9 mouse cellular contexts compared by ENCODE assay signal in the genomic region with DNA sequence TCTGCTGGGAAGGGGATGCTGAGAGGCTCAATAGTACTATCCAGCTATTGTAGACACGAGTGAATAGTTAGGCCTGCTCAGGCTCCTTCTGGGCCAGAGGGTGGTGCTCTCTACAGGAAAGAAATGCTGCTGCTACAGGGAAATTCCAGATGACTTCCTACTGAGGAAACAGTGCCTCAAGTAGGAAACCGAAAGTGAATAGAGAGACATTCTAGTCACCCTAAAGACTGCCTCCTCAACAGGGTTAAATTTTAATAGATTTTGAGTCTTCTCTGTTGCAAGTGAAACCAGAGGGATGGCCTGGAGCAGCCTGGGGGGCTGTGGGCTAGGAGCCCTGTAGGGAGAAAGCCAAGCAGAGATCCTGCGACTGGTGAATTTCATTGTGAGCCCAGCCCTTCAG. TPM values are rescaled to one million over a fixed set of nuclear protein-coding genes. Genes with fewer than 3 reads are reported as not detected.
DNase-seq lines count a peak whose midpoint lies in the region; TF ChIP-seq lines count a peak whose summit lies in the region.
"Had no signal": no experiment of that assay in that cellular context is flagged by ENCODE, and none has a peak within 500 bp of the region (broad histone marks: within the 10 kb centered on the region; RNA-seq: fewer than 3 reads in every experiment).

No protein-coding gene starts in this region.

- TF ChIP-seq POLR2A in bone marrow macrophage, adult 2 months (IDR thresholded peaks at IDR 0.05; ENCODE audit: borderline replicate concordance, low read depth, low read length) = no peak
- no peak for TF ChIP-seq POLR2A in kidney, adult 2 months (IDR thresholded peaks at IDR 0.05; ENCODE audit: low read depth, low read length)

- H3K4me1 ChIP-seq in bone marrow macrophage, adult 2 months (ENCODE audit: control insufficient read depth, insufficient read depth, low read length) = peaks cover 17% of the 10 kb centered on the region
- no peaks in the 10 kb centered on the region for H3K4me1 ChIP-seq in kidney, adult 2 months (ENCODE audit: control insufficient read depth, insufficient read depth, low read length)
- H3K4me1 ChIP-seq in limb, embryonic 10.5 days = peaks cover 18% of the 10 kb centered on the region

- H3K36me3 ChIP-seq in kidney, adult 2 months (ENCODE audit: control insufficient read depth, insufficient read depth, low read length) = no peaks in the 10 kb centered on the region
- no peaks in the 10 kb centered on the region for H3K36me3 ChIP-seq in limb, embryonic 10.5 days

- 14% methylated on average over 3 of the region's 3 CpGs for WGBS in kidney, adult 2 months
- 46% methylated on average over 3 of the region's 3 CpGs for WGBS in limb, embryonic 10.5 days

- TF ChIP-seq CTCF in bone marrow macrophage, adult 2 months (IDR thresholded peaks at IDR 0.05; ENCODE audit: low read depth, low read length) = no peak
- TF ChIP-seq CTCF in kidney, adult 2 months (conservative IDR thresholded peaks at IDR 0.05; ENCODE audit: insufficient read depth, insufficient read length, low read depth, low read length) = peak; percentile 38

- H3K9me3 ChIP-seq in limb, embryonic 10.5 days (replicated peaks) = no peaks in the 10 kb centered on the region
- H3K9me3 ChIP-seq: G1E had no signal

- peak overlapping the region; percentile 71 for H3K4me3 ChIP-seq in bone marrow macrophage, adult 2 months (ENCODE audit: insufficient read depth, low read length)
- H3K4me3 ChIP-seq in kidney, adult 2 months (ENCODE audit: insufficient read depth, low read depth, low read length) = peak overlapping the region; percentile 43
- no peak overlapping the region for H3K4me3 ChIP-seq in limb, embryonic 10.5 days

- no peaks in the 10 kb centered on the region for H3K27me3 ChIP-seq in kidney, adult 2 months (replicated peaks; ENCODE audit: control insufficient read depth, insufficient read depth, low read length)
- peaks cover 51% of the 10 kb centered on the region for H3K27me3 ChIP-seq in limb, embryonic 10.5 days (ENCODE audit: low read depth, poor library complexity, severe bottlenecking)

- H3K27ac ChIP-seq in bone marrow macrophage, adult 2 months (ENCODE audit: insufficient read depth, low read depth, low read length) = peak overlapping the region; percentile 81
- peak overlapping the region; percentile 82 for H3K27ac ChIP-seq in kidney, adult 2 months (ENCODE audit: insufficient read depth, low read depth, low read length)
- no peak overlapping the region for H3K27ac ChIP-seq in limb, embryonic 10.5 days

- peak; percentile 32 for DNase-seq in gastrocnemius, adult 18-20 months (ENCODE audit: low spot score)
- DNase-seq in gastrocnemius, postnatal 4 days (ENCODE audit: low spot score in 2 of 2) = no peak
- peak; percentile 66 for DNase-seq in kidney, adult 2 months
- DNase-seq in lung, postnatal 25 days (ENCODE audit: low spot score) = peak; percentile 50
- no peak for DNase-seq in frontal cortex, postnatal 10 days (ENCODE audit: low spot score in 2 of 2)
- no peak for DNase-seq in embryo, embryonic 9.5 days (ENCODE audit: extremely low spot score)
- DNase-seq in limb, embryonic 10.5 days (ENCODE audit: low spot score) = no peak

RNA-seq across cellular contexts. Expression of a gene that starts 2.2 kb away (rescaled TPM):
- 1 to 10 TPM; 2.1 to 3.5 TPM for total RNA-seq in gastrocnemius, adult 18-20 months (2021)
- 1 to 10 TPM; 4.9 to 5.2 TPM for total RNA-seq in gastrocnemius, postnatal 4 days (2021)
- 134 and 148 TPM in 2 replicates for polyA plus RNA-seq in bone marrow macrophage, adult 2 months (2012; ENCODE audit: insufficient read depth, insufficient read length, missing spikeins)
- 3.8 and 5.3 TPM in 2 replicates for polyA plus RNA-seq in kidney, adult 2 months (2012; rRNA removed)
- 0.19 and 0.24 TPM in 2 replicates for polyA plus RNA-seq in limb, embryonic 10.5 days (2016; fragmentation: Nextera tagmentation; extraction: Ambion mirVana)

Comparison
In these comparisons a context has a peak if more than half of its experiments do, and no peak if none do; other contexts are left out.
1. DNase-seq: peak in gastrocnemius, adult 18-20 months (single experiment), kidney, adult 2 months (single experiment) and lung, postnatal 25 days (single experiment); none in gastrocnemius, postnatal 4 days (0 of 2), frontal cortex, postnatal 10 days (0 of 2), embryo, embryonic 9.5 days (single experiment) and limb, embryonic 10.5 days (single experiment).
2. RNA of a gene that starts 2.2 kb away (polyA plus RNA-seq): 134 to 148 TPM in bone marrow macrophage, adult 2 months; 3.8 to 5.3 TPM in kidney, adult 2 months and 0.19 to 0.24 TPM in limb, embryonic 10.5 days; every median in the first group is over 10 times any median in the second.